Mouse (Mus musculus): ENCODE measurements at regions not wholly inside any gene's neighbourhood (a gene's known extent, or its start where the extent isn't known, plus 50 kb on each side); places are given as distances from the start of the nearest gene placed in this dataset.

- Histone ChIP-seq H3K4me1 (ENCODE audit: control insufficient read depth, insufficient read depth, low read length) (no peaks in the 10 kb centered on the region), H3K36me3 (ENCODE audit: control insufficient read depth, insufficient read depth, low read length) (no peaks in the 10 kb centered on the region), H3K4me3 (ENCODE audit: control insufficient read depth, low read depth, low read length) (no peak overlapping the region), H3K27me3 (ENCODE audit: control insufficient read depth, insufficient read depth, low read length) (no peaks in the 10 kb centered on the region), H3K27ac (ENCODE audit: control insufficient read depth, insufficient read depth, low read depth, low read length) (no peak overlapping the region)
- TF ChIP-seq CTCF (IDR thresholded peaks at IDR 0.05; ENCODE audit: control insufficient read depth, insufficient read depth, insufficient replicate concordance, low read depth, low read length) (no peak), POLR2A (IDR thresholded peaks at IDR 0.05; ENCODE audit: control insufficient read depth, low read depth, low read length) (no peak)
These were observed 119.1 kb upstream of the Esrrg start for GRCm38 (mm10) chr1:187489452-187489851.

GRCm38 (mm10) chr1:187505368-187505767 is 103.2 kb upstream of the Esrrg start:
- Histone ChIP-seq H3K4me3 (ENCODE audit: control insufficient read depth, low read depth, low read length) (no peak overlapping the region), H3K27me3 (ENCODE audit: control insufficient read depth, insufficient read depth, low read length) (no peaks in the 10 kb centered on the region), H3K27ac (ENCODE audit: control insufficient read depth, insufficient read depth, low read depth, low read length) (no peak overlapping the region), H3K36me3 (ENCODE audit: control insufficient read depth, insufficient read depth, low read length) (no peaks in the 10 kb centered on the region), H3K4me1 (ENCODE audit: control insufficient read depth, insufficient read depth, low read length) (no peaks in the 10 kb centered on the region)
- TF ChIP-seq CTCF (IDR thresholded peaks at IDR 0.05; ENCODE audit: control insufficient read depth, insufficient read depth, insufficient replicate concordance, low read depth, low read length) (no peak), POLR2A (IDR thresholded peaks at IDR 0.05; ENCODE audit: control insufficient read depth, low read depth, low read length) (no peak)

GRCm38 (mm10) chr1:187507217-187507616 is 101.4 kb upstream of the Esrrg start:
- Histone ChIP-seq H3K4me3 (ENCODE audit: control insufficient read depth, low read depth, low read length) (no peak overlapping the region), H3K36me3 (ENCODE audit: control insufficient read depth, insufficient read depth, low read length) (no peaks in the 10 kb centered on the region), H3K27ac (ENCODE audit: control insufficient read depth, insufficient read depth, low read depth, low read length) (no peak overlapping the region), H3K4me1 (ENCODE audit: control insufficient read depth, insufficient read depth, low read length) (no peaks in the 10 kb centered on the region), H3K27me3 (ENCODE audit: control insufficient read depth, insufficient read depth, low read length) (no peaks in the 10 kb centered on the region)
- no peak for TF ChIP-seq CTCF (IDR thresholded peaks at IDR 0.05; ENCODE audit: control insufficient read depth, insufficient read depth, insufficient replicate concordance, low read depth, low read length)
- TF ChIP-seq POLR2A (IDR thresholded peaks at IDR 0.05; ENCODE audit: control insufficient read depth, low read depth, low read length): no peak

DNA sequence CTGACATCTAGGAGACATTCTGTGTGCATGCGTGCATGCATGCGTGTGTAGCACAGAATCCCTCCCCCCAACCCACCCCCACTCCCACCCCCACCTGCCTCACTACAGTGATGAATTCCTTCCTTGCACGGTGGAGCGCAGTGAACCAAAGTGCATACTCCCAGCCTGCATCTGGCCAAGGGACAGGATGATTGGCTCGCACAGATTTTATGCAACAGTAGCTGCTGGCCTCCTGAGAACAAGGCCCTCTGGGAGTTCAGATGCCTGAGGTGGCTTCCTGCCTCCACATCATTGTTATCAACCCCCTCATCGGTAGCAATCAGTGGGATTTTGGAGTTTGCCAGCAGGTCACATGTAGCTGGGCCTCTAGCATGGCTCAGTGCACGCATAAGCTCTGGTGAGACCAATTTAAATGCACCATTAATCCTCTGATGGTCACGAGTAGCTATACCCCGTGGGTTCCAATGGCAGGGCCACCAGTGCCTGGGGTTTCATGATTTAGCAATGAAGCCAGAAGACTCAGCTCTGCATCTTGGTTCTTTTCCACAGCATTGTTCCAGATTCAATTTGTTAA is 77.2 kb upstream of the Esrrg start:
- no peaks in the 10 kb centered on the region for H3K27me3 ChIP-seq (ENCODE audit: control insufficient read depth, insufficient read depth, low read length)
- H3K36me3 ChIP-seq (ENCODE audit: control insufficient read depth, insufficient read depth, low read length): no peaks in the 10 kb centered on the region
- H3K4me3 ChIP-seq (ENCODE audit: control insufficient read depth, low read depth, low read length): no peak overlapping the region
- no peaks in the 10 kb centered on the region for H3K4me1 ChIP-seq (ENCODE audit: control insufficient read depth, insufficient read depth, low read length)
- TF ChIP-seq CTCF (IDR thresholded peaks at IDR 0.05; ENCODE audit: control insufficient read depth, insufficient read depth, insufficient replicate concordance, low read depth, low read length) (no peak), POLR2A (IDR thresholded peaks at IDR 0.05; ENCODE audit: control insufficient read depth, low read depth, low read length) (no peak)
- no peak overlapping the region for H3K27ac ChIP-seq (ENCODE audit: control insufficient read depth, insufficient read depth, low read depth, low read length)

GRCm38 (mm10) chr1:187536263-187536662 is 72.3 kb upstream of the Esrrg start:
- H3K27me3 ChIP-seq (ENCODE audit: control insufficient read depth, insufficient read depth, low read length): no peaks in the 10 kb centered on the region
- H3K4me3 ChIP-seq (ENCODE audit: control insufficient read depth, low read depth, low read length): no peak overlapping the region
- H3K36me3 ChIP-seq (ENCODE audit: control insufficient read depth, insufficient read depth, low read length): no peaks in the 10 kb centered on the region
- no peak overlapping the region for H3K27ac ChIP-seq (ENCODE audit: control insufficient read depth, insufficient read depth, low read depth, low read length)
- no peak for TF ChIP-seq CTCF (IDR thresholded peaks at IDR 0.05; ENCODE audit: control insufficient read depth, insufficient read depth, insufficient replicate concordance, low read depth, low read length)
- no peak for TF ChIP-seq POLR2A (IDR thresholded peaks at IDR 0.05; ENCODE audit: control insufficient read depth, low read depth, low read length)
- no peaks in the 10 kb centered on the region for H3K4me1 ChIP-seq (ENCODE audit: control insufficient read depth, insufficient read depth, low read length)

DNA sequence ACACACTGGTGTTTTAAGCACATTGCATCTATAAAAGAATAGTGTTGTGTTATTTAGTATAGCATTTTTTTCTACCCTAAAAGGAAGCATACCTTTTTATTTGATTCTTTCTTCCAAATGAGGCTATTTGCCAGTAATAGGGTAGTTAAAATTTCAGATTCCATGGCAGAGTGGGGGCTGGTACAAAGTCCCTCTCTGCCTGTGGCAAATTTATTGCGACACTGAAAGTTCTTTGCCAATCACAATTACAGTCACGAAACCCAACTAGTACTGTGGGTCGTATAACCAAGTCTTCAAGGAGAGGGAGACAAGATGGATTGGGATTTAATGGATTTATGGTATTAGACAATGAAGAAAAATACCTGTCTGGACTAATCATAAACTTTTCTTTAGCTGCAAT is 51.9 kb upstream of the Esrrg start:
- H3K27ac ChIP-seq (ENCODE audit: control insufficient read depth, insufficient read depth, low read depth, low read length): no peak overlapping the region
- no peaks in the 10 kb centered on the region for H3K27me3 ChIP-seq (ENCODE audit: control insufficient read depth, insufficient read depth, low read length)
- H3K4me1 ChIP-seq (ENCODE audit: control insufficient read depth, insufficient read depth, low read length): no peaks in the 10 kb centered on the region
- no peak overlapping the region for H3K4me3 ChIP-seq (ENCODE audit: control insufficient read depth, low read depth, low read length)
- TF ChIP-seq POLR2A (IDR thresholded peaks at IDR 0.05; ENCODE audit: control insufficient read depth, low read depth, low read length) (no peak), CTCF (IDR thresholded peaks at IDR 0.05; ENCODE audit: control insufficient read depth, insufficient read depth, insufficient replicate concordance, low read depth, low read length) (no peak)
- no peaks in the 10 kb centered on the region for H3K36me3 ChIP-seq (ENCODE audit: control insufficient read depth, insufficient read depth, low read length)

Data from testis, adult 2 months (tissue).